Mouse (Mus musculus): Measurements from ENCODE around the gene Mmp25. TPM values are rescaled to one million over a fixed set of nuclear protein-coding genes. Genes with fewer than 3 reads are reported as not detected.

The Mmp25 gene
- polyA plus RNA-seq, 2 experiments = 0.11 to 0.12 TPM

- Histone ChIP-seq H3K9ac (replicated peaks) (no peak overlapping the region), H3K4me3 (ENCODE audit: insufficient read depth in 1 of 2, low read depth in 2 of 2, low read length in 2 of 2) (no peak overlapping the region), H3K27me3 (ENCODE audit: control insufficient read depth, insufficient read depth, low read length) (peaks cover 21% of the 10 kb centered on the region), H3K27ac (no peak overlapping the region), H3K36me3 (replicated peaks; ENCODE audit: control insufficient read depth, insufficient read depth, low read depth) (no peaks in the 10 kb centered on the region), H3K4me2 (ENCODE audit: low read depth) (no peak overlapping the region), H3K9me3 (ENCODE audit: control insufficient read depth, low read length) (no peaks in the 10 kb centered on the region), H3K4me1 (replicated peaks; ENCODE audit: control insufficient read depth in 2 of 2, insufficient read depth in 2 of 2, low read length in 1 of 2) (no peaks in the 10 kb centered on the region)
- ATAC-seq (ENCODE audit: insufficient read depth) = no peak
- DNase-seq (ENCODE audit: low read depth in 3 of 3, low spot score in 3 of 3) = no peak
- WGBS (ENCODE audit: insufficient replicate concordance) = 41% methylated on average over 10 of the region's 10 CpGs
- TF ChIP-seq CTCF (IDR thresholded peaks at IDR 0.05; ENCODE audit: low read depth) = no peak
- TF ChIP-seq EP300 (IDR thresholded peaks at IDR 0.05; ENCODE audit: low read depth) = no peak
Measured at GRCm38 (mm10) chr17:23645894-23646293, 817 bp upstream of the Mmp25 start.

GRCm38 (mm10) chr17:23631241-23631640 is 13.8 kb downstream of the Mmp25 start:
- Histone ChIP-seq H3K27ac (no peak overlapping the region), H3K27me3 (ENCODE audit: control insufficient read depth, insufficient read depth, low read length) (no peaks in the 10 kb centered on the region), H3K36me3 (replicated peaks; ENCODE audit: control insufficient read depth, insufficient read depth, low read depth) (no peaks in the 10 kb centered on the region), H3K9me3 (ENCODE audit: control insufficient read depth, low read length) (no peaks in the 10 kb centered on the region), H3K9ac (replicated peaks) (no peak overlapping the region), H3K4me1 (replicated peaks; ENCODE audit: control insufficient read depth in 2 of 2, insufficient read depth in 2 of 2, low read length in 1 of 2) (no peaks in the 10 kb centered on the region), H3K4me2 (ENCODE audit: low read depth) (no peak overlapping the region), H3K4me3 (ENCODE audit: insufficient read depth in 1 of 2, low read depth in 2 of 2, low read length in 2 of 2) (no peak overlapping the region)
- 61% methylated on average over 8 of the region's 8 CpGs for WGBS (ENCODE audit: insufficient replicate concordance)
- DNase-seq (ENCODE audit: low read depth in 3 of 3, low spot score in 3 of 3) (no peak), ATAC-seq (ENCODE audit: insufficient read depth) (no peak)
- TF ChIP-seq EP300 (IDR thresholded peaks at IDR 0.05; ENCODE audit: low read depth) = no peak
- TF ChIP-seq CTCF (IDR thresholded peaks at IDR 0.05; ENCODE audit: low read depth) = no peak

GRCm38 (mm10) chr17:23630195-23631020 is 14.7 kb downstream of the Mmp25 start:
- WGBS (ENCODE audit: insufficient replicate concordance) = 10% methylated on average over 22 of the region's 22 CpGs
- H3K4me3 ChIP-seq (ENCODE audit: insufficient read depth in 1 of 2, low read depth in 2 of 2, low read length in 2 of 2) = no peak overlapping the region
- H3K27me3 ChIP-seq (ENCODE audit: control insufficient read depth, insufficient read depth, low read length) = no peaks in the 10 kb centered on the region
- H3K36me3 ChIP-seq (replicated peaks; ENCODE audit: control insufficient read depth, insufficient read depth, low read depth) = no peaks in the 10 kb centered on the region
- no peak overlapping the region for H3K27ac ChIP-seq
- H3K9me3 ChIP-seq (ENCODE audit: control insufficient read depth, low read length) = no peaks in the 10 kb centered on the region
- TF ChIP-seq CTCF (IDR thresholded peaks at IDR 0.05; ENCODE audit: low read depth) = peak; percentile 89
- TF ChIP-seq EP300 (IDR thresholded peaks at IDR 0.05; ENCODE audit: low read depth) = no peak
- ATAC-seq (ENCODE audit: insufficient read depth) (peak; percentile 47; the same call in 1 of the 2 replicates), DNase-seq (ENCODE audit: low read depth in 3 of 3, low spot score in 3 of 3) (peak in 2 of 3 experiments; percentile 7 to 16)
- H3K4me2 ChIP-seq (ENCODE audit: low read depth) = no peak overlapping the region; the same call in 1 of the 2 replicates
- H3K4me1 ChIP-seq (replicated peaks; ENCODE audit: control insufficient read depth in 2 of 2, insufficient read depth in 2 of 2, low read length in 1 of 2) = no peaks in the 10 kb centered on the region
- no peak overlapping the region for H3K9ac ChIP-seq (replicated peaks)

GRCm38 (mm10) chr17:23627813-23628212 is 17.3 kb downstream of the Mmp25 start:
- H3K9me3 ChIP-seq (ENCODE audit: control insufficient read depth, low read length) = no peaks in the 10 kb centered on the region
- H3K4me2 ChIP-seq (ENCODE audit: low read depth) = no peak overlapping the region
- H3K4me1 ChIP-seq (replicated peaks; ENCODE audit: control insufficient read depth in 2 of 2, insufficient read depth in 2 of 2, low read length in 1 of 2) = no peaks in the 10 kb centered on the region
- H3K4me3 ChIP-seq (ENCODE audit: insufficient read depth in 1 of 2, low read depth in 2 of 2, low read length in 2 of 2) = no peak overlapping the region
- no peaks in the 10 kb centered on the region for H3K36me3 ChIP-seq (replicated peaks; ENCODE audit: control insufficient read depth, insufficient read depth, low read depth)
- ATAC-seq (ENCODE audit: insufficient read depth) (no peak), DNase-seq (ENCODE audit: low read depth in 3 of 3, low spot score in 3 of 3) (no peak)
- no peaks in the 10 kb centered on the region for H3K27me3 ChIP-seq (ENCODE audit: control insufficient read depth, insufficient read depth, low read length)
- WGBS (ENCODE audit: insufficient replicate concordance) = 39% methylated on average over 7 of the region's 7 CpGs
- H3K9ac ChIP-seq (replicated peaks) = no peak overlapping the region
- TF ChIP-seq EP300 (IDR thresholded peaks at IDR 0.05; ENCODE audit: low read depth) = no peak
- H3K27ac ChIP-seq = no peak overlapping the region

- WGBS (ENCODE audit: insufficient replicate concordance) = 42% methylated on average over 7 of the region's 7 CpGs
- DNase-seq (ENCODE audit: low read depth in 3 of 3, low spot score in 3 of 3) = no peak
Measured at GRCm38 (mm10) chr17:23620351-23620750, 24.7 kb downstream of the Mmp25 start.

More at GRCm38 (mm10) chr17:23620351-23620750, 24.7 kb downstream of the Mmp25 start:
- Histone ChIP-seq H3K9me3 (ENCODE audit: control insufficient read depth, low read length) (no peaks in the 10 kb centered on the region), H3K27me3 (ENCODE audit: control insufficient read depth, insufficient read depth, low read length) (no peaks in the 10 kb centered on the region; the same call in 1 of the 2 replicates), H3K4me1 (replicated peaks; ENCODE audit: control insufficient read depth in 2 of 2, insufficient read depth in 2 of 2, low read length in 1 of 2) (no peaks in the 10 kb centered on the region), H3K4me3 (ENCODE audit: insufficient read depth in 1 of 2, low read depth in 2 of 2, low read length in 2 of 2) (no peak overlapping the region), H3K9ac (replicated peaks) (no peak overlapping the region), H3K36me3 (replicated peaks; ENCODE audit: control insufficient read depth, insufficient read depth, low read depth) (no peaks in the 10 kb centered on the region), H3K4me2 (ENCODE audit: low read depth) (no peak overlapping the region), H3K27ac (no peak overlapping the region)
- TF ChIP-seq EP300 (IDR thresholded peaks at IDR 0.05; ENCODE audit: low read depth) = no peak
- TF ChIP-seq CTCF (IDR thresholded peaks at IDR 0.05; ENCODE audit: low read depth) = no peak
- ATAC-seq (ENCODE audit: insufficient read depth) = no peak

Data from liver, embryonic 14.5 days (tissue).